Mouse (Mus musculus) liver, postnatal 0 days (tissue): ENCODE results near the gene Nelfa.
"Not testable (repeated sequence)": the region's sequence is repeated elsewhere in the genome, so short reads cannot be mapped to it uniquely, and the experiment has no call there.

ENCODE experiments used
- CTCF ChIP-seq: sonication (generic); IDR thresholded peaks from 2 replicates; pipeline ENCODE4 v1.5.1; 2016; ENCODE audit warnings: antibody characterized with exemption, low read depth
- EP300 ChIP-seq: IDR thresholded peaks from 2 replicates; pipeline ENCODE4 v1.6.1; 2016; ENCODE audit warnings: antibody characterized with exemption, low read depth, mild to moderate bottlenecking

GRCm38 (mm10) chr5:33916616-33917015 lies 19.6 kb downstream of the Nelfa start:
- not testable (repeated sequence) for TF ChIP-seq CTCF, EP300
